Mouse (Mus musculus): ENCODE results near the gene Lyrm1. TPM values are rescaled to one million over a fixed set of nuclear protein-coding genes. Genes with fewer than 3 reads are reported as not detected.

The Lyrm1 gene
- polyA plus RNA-seq, 1 experiment from 2014 or later = 18.5 TPM

DNA sequence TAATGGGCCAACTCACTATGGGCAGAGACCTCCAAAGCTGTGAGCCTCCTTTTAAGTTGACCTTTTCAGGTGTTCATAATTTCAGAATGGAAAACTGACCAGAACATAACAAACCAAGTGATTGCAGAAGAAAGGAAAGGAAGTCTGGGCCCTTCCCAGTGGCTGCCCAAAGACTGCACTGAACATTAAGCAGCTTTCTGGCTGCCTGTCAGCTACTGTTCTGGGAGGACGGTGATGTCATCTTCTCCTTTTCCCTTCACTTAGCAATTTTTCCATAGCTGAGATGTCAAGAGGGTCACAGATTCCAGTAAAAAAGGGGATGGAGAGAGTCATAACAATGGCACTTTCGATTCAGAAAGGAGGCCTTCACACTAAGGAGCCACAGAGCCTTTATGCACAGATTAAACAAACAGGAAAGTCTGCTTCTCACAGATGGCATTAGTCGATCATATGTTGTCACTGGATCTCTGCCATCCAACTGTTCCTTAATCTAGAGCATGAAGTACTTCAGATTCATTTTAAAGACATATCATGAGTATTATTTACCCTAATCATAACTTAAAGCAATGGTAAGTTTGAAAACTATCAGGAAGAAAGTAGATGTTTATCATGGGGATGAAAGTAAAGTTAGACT lies 89.7 kb downstream of the Lyrm1 start:
- no peaks in the 10 kb centered on the region for H3K36me3 ChIP-seq (ENCODE audit: control insufficient read depth, insufficient read depth, low read length)
- H3K4me3 ChIP-seq (ENCODE audit: low read depth, low read length) = no peak overlapping the region
- no peaks in the 10 kb centered on the region for H3K4me1 ChIP-seq (ENCODE audit: control insufficient read depth, insufficient read depth, low read length)
- no peaks in the 10 kb centered on the region for H3K9me3 ChIP-seq (replicated peaks; ENCODE audit: control insufficient read depth, low read length)
- 0 out of 2 replicates have a peak overlapping the region, but pooled peaks have one; percentile 34 for H3K27ac ChIP-seq (ENCODE audit: low read depth, low read length)
- H3K27me3 ChIP-seq (replicated peaks; ENCODE audit: control insufficient read depth, insufficient read depth, low read length) = no peaks in the 10 kb centered on the region
- ATAC-seq (no peak), DNase-seq (ENCODE audit: low spot score) (peak; percentile 51)
- WGBS = 55% methylated on average over 3 of the region's 3 CpGs
- no peak overlapping the region for H3K4me2 ChIP-seq (ENCODE audit: low read length)
- H3K9ac ChIP-seq (ENCODE audit: low read length) = no peak overlapping the region

DNA sequence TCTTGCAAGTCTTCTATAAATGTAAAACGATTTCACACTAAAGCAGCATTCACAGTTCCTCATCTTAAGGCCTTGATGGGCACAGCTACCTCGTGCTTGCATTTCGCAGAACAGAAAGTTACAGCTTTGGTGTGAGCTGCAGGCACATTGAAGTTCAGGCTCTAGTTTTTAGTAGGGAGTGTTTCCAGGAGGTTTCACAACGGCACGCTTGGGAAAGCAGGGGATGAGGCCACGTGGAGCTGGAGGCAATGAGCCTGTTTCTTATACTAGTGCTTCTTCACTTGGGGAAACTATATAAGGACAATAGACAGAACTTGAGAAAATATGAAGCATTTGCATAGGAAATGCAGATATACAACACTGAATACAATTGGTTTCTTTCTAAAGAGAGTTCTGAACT lies 101.4 kb downstream of the Lyrm1 start:
- H3K27me3 ChIP-seq (replicated peaks; ENCODE audit: control insufficient read depth, insufficient read depth, low read length) = no peaks in the 10 kb centered on the region
- no peak overlapping the region for H3K4me2 ChIP-seq (ENCODE audit: low read length)
- no peak overlapping the region for H3K4me3 ChIP-seq (ENCODE audit: low read depth, low read length)
- DNase-seq (ENCODE audit: low spot score) (no peak), ATAC-seq (no peak)
- H3K9ac ChIP-seq (ENCODE audit: low read length) = no peak overlapping the region
- H3K4me1 ChIP-seq (ENCODE audit: control insufficient read depth, insufficient read depth, low read length) = no peaks in the 10 kb centered on the region
- WGBS = 80% methylated on average over 6 of the region's 6 CpGs
- H3K36me3 ChIP-seq (ENCODE audit: control insufficient read depth, insufficient read depth, low read length) = no peaks in the 10 kb centered on the region
- H3K9me3 ChIP-seq (replicated peaks; ENCODE audit: control insufficient read depth, low read length) = no peaks in the 10 kb centered on the region
- no peak overlapping the region for H3K27ac ChIP-seq (ENCODE audit: low read depth, low read length)

Other genes starting within 250 kb of the Lyrm1 start
- gene Acsm4, start 205.8 kb upstream of the Lyrm1 start, polyA plus RNA-seq (2014; fragmentation: Nextera tagmentation; extraction: Ambion mirVana) = not detected in 2 replicates
- 92.9 and 102 TPM in 2 replicates for gene Thumpd1, start 175.1 kb upstream of the Lyrm1 start, polyA plus RNA-seq (2014; fragmentation: Nextera tagmentation; extraction: Ambion mirVana)
- 0.30 TPM in 1 of 2 replicates, not detected in the other for gene Acsm3, start 134.9 kb upstream of the Lyrm1 start, polyA plus RNA-seq (2014; fragmentation: Nextera tagmentation; extraction: Ambion mirVana)
- 10.5 and 13.7 TPM in 2 replicates for gene Rexo5, start 101.9 kb upstream of the Lyrm1 start, polyA plus RNA-seq (2014; fragmentation: Nextera tagmentation; extraction: Ambion mirVana)
- 27.0 and 31.2 TPM in 2 replicates for gene Eri2, start 101.8 kb upstream of the Lyrm1 start, polyA plus RNA-seq (2014; fragmentation: Nextera tagmentation; extraction: Ambion mirVana)
- gene Dcun1d3, start 437 bp downstream of the Lyrm1 start, polyA plus RNA-seq (2014; fragmentation: Nextera tagmentation; extraction: Ambion mirVana) = 9.2 and 10.3 TPM in 2 replicates
- 0.11 TPM in 1 of 2 replicates, not detected in the other for gene Dnah3, start 199.4 kb downstream of the Lyrm1 start, polyA plus RNA-seq (2014; fragmentation: Nextera tagmentation; extraction: Ambion mirVana)
- gene Tmem159, start 206.5 kb downstream of the Lyrm1 start, polyA plus RNA-seq (2014; fragmentation: Nextera tagmentation; extraction: Ambion mirVana) = 6.8 and 7.1 TPM in 2 replicates
- not detected in 2 replicates for gene Zp2, start 249.4 kb downstream of the Lyrm1 start, polyA plus RNA-seq (2014; fragmentation: Nextera tagmentation; extraction: Ambion mirVana)

All from forebrain, embryonic 14.5 days (tissue).